ENCODE assay signal across 16 mouse cellular contexts in genomic region chr10:30702663-30703062, GRCm38 (mm10).
"Had no signal": no experiment of that assay in that cellular context is flagged by ENCODE, and none has a peak within 500 bp of the region (broad histone marks: within the 10 kb centered on the region; RNA-seq: fewer than 3 reads in every experiment).

No protein-coding gene starts in this region.

- H3K36me3 ChIP-seq: neural tube, embryonic 12.5 days; stomach, embryonic 15.5 days had no signal

- H3K27me3 ChIP-seq: neural tube, embryonic 12.5 days; neural tube, embryonic 13.5 days; neural tube, embryonic 15.5 days; stomach, embryonic 15.5 days had no signal

- DNase-seq: retina, postnatal 1 day; right cerebral cortex, adult 18-20 months; right cerebral cortex, postnatal 14 days; right cerebral cortex, postnatal 25 days; right cerebral cortex, postnatal 4 days; spleen, adult 18-20 months; thymus, adult 18-20 months; thymus, adult 2 months; thymus, postnatal 14 days; thymus, postnatal 25 days; thymus, postnatal 36 days; thymus, postnatal 4 days had no signal

- H3K9ac ChIP-seq: neural tube, embryonic 12.5 days; neural tube, embryonic 13.5 days; neural tube, embryonic 15.5 days; stomach, embryonic 15.5 days had no signal

- H3K4me3 ChIP-seq: neural tube, embryonic 12.5 days; neural tube, embryonic 13.5 days; neural tube, embryonic 15.5 days; stomach, embryonic 15.5 days had no signal

- H3K4me2 ChIP-seq: neural tube, embryonic 12.5 days; neural tube, embryonic 13.5 days; neural tube, embryonic 15.5 days; stomach, embryonic 15.5 days had no signal

- H3K27ac ChIP-seq: neural tube, embryonic 12.5 days; neural tube, embryonic 13.5 days; neural tube, embryonic 15.5 days; stomach, embryonic 15.5 days had no signal

- H3K4me1 ChIP-seq: neural tube, embryonic 12.5 days; neural tube, embryonic 13.5 days; neural tube, embryonic 15.5 days; stomach, embryonic 15.5 days had no signal

- H3K9me3 ChIP-seq: neural tube, embryonic 12.5 days; neural tube, embryonic 13.5 days; neural tube, embryonic 15.5 days; stomach, embryonic 15.5 days had no signal
